Mouse (Mus musculus) kidney, embryonic 15.5 days (tissue): ENCODE measurements around the gene Galns. TPM values are rescaled to one million over a fixed set of nuclear protein-coding genes. Genes with fewer than 3 reads are reported as not detected.

Experiments
- ATAC-seq: fragments of 200-750 bp; cut with Nextera tagmentation; replicated peaks from 2 replicates; pipeline ENCODE4 v1.8.0; 2017; ENCODE audit warnings: moderate TSS enrichment; ENCODE audit not compliant: low FRiP score
- H3K27ac ChIP-seq: fragments of 300-500 bp; sonication (generic); 2 replicates; pipeline ENCODE4 v1.5.1; 2015; ENCODE audit warnings: mild to moderate bottlenecking, inconsistent platforms
- H3K27me3 ChIP-seq: fragments of 300-500 bp; sonication (generic); 2 replicates; pipeline ENCODE4 v1.6.1; 2015; ENCODE audit warnings: inconsistent platforms
- H3K36me3 ChIP-seq: fragments of 300-500 bp; sonication (generic); 2 replicates; pipeline ENCODE4 v1.6.1; 2015; ENCODE audit warnings: inconsistent platforms
- H3K4me1 ChIP-seq: fragments of 300-500 bp; sonication (generic); 2 replicates; pipeline ENCODE4 v1.6.1; 2015; ENCODE audit warnings: inconsistent platforms
- H3K4me2 ChIP-seq: fragments of 300-500 bp; sonication (generic); 2 replicates; pipeline ENCODE4 v1.6.1; 2015; ENCODE audit warnings: moderate library complexity, mild to moderate bottlenecking, inconsistent platforms
- H3K4me3 ChIP-seq: fragments of 300-500 bp; sonication (generic); replicated peaks from 2 replicates; pipeline ENCODE4 v1.5.1; 2015; ENCODE audit warnings: mild to moderate bottlenecking, inconsistent platforms
- H3K9ac ChIP-seq: fragments of 300-500 bp; sonication (generic); 2 replicates; pipeline ENCODE4 v1.6.1; 2015; ENCODE audit warnings: mild to moderate bottlenecking, inconsistent platforms
- H3K9me3 ChIP-seq: fragments of 300-500 bp; sonication (generic); replicated peaks from 2 replicates; pipeline ENCODE4 v1.6.1; 2016; ENCODE audit warnings: inconsistent platforms
- WGBS: fragments of 180-500 bp; shearing (Covaris S2); methylation state at CpG from one replicate; pipeline ENCODE4 v1.1.7; 2015; ENCODE audit warnings: mixed read lengths; 5-methylcytosine and 5-hydroxymethylcytosine counted together
- polyA plus RNA-seq: library from polyadenylated mRNA; unstranded; fragments of >200 nt; fragmentation: Nextera tagmentation; extraction: Ambion mirVana; gene quantifications from 2 replicates; pipeline ENCODE4 v1.2.1, GENCODE M21; 2015

Gene Galns
- polyA plus RNA-seq, 1 experiment from 2014 or later = 16.0 TPM

DNA sequence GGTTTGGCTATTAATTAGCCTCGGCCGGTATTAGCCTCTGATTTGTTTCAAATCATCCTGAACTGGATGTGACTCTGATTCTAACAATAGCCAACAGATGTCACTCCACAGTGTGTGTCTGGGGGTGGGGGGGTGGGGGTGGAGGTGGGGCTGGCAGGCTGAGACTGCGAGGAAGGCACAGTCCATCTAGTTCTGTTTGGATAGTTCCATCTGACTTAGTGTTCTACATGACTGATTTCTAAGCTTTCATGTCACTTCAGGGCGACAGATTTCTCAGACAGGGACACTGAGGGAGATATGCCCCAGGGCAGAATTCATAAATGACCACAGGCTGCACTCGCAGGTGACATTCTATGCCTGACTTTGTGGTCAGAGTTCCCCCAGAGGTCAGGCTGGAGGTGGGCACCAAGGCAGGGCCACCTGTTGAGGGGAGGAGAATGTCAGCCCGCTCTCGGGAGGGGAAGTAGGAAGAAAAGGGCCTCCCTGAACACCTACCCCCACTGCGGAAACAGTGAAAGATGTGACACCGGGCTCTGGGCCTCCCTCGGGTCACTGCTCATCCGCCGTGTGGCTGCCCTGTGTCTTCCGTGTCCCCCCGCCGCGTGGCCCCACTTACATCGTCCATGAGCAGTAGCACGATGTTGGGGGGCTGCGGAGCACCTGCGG lies 518 bp downstream of the Galns start:
- H3K4me2 ChIP-seq = peak overlapping the region; percentile 83
- no peaks in the 10 kb centered on the region for H3K9me3 ChIP-seq
- H3K9ac ChIP-seq = peak overlapping the region; percentile 53
- 2% methylated on average over 20 of the region's 20 CpGs for WGBS
- ATAC-seq = peak; percentile 66
- H3K4me3 ChIP-seq = peak overlapping the region; percentile 77
- H3K36me3 ChIP-seq = peaks cover 12% of the 10 kb centered on the region; the same call in 1 of the 2 replicates
- peaks cover 25% of the 10 kb centered on the region for H3K4me1 ChIP-seq
- H3K27ac ChIP-seq = peak overlapping the region; percentile 90
- H3K27me3 ChIP-seq = no peaks in the 10 kb centered on the region

DNA sequence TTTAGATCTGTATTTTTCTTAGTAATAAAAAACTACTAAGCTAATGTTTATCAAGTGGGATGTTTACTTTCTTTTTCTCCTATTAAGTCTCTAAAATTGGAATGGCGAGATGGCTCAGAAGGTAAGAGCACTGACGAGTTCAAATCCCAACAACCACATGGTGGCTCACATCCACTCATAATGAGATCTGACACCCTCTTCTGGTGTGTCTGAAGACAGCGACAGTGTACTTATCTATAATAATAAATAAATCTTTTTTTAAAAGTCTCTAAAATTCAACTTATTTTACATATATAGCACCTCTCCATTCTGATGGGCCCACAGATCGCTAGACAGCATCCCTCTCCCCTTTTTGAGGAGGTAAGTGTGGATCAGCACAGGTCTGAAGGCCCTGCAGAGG lies 1.1 kb downstream of the Galns start:
- peaks cover 10% of the 10 kb centered on the region; the same call in 1 of the 2 replicates for H3K36me3 ChIP-seq
- 57% methylated on average over 4 of the region's 4 CpGs for WGBS
- H3K9me3 ChIP-seq = no peaks in the 10 kb centered on the region
- peak overlapping the region; percentile 75; the same call in 1 of the 2 replicates for H3K27ac ChIP-seq
- H3K4me2 ChIP-seq = peak overlapping the region; percentile 83
- no peak for ATAC-seq
- H3K4me1 ChIP-seq = peaks cover 24% of the 10 kb centered on the region
- no peaks in the 10 kb centered on the region for H3K27me3 ChIP-seq
- H3K4me3 ChIP-seq = peak overlapping the region; percentile 77
- no peak overlapping the region for H3K9ac ChIP-seq

DNA sequence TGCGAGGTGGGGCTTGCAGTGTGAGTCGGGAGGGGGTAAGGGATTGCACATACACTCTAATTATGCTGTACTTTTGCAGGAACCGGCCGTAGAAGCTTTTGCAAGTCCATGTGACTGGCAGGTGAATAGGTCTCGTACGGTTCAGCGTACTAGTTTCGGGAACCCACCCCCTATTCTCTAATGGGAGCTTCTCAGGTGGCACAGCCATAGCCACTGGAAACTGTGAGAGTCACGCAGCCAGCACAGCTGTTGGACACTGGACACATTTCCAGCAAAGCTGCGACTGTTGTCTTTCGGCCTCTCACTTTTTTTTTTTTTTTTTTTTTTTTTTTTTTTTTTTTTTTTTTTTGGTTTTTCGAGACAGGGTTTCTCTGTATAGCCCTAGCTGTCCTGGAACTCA lies 4.5 kb downstream of the Galns start:
- Histone ChIP-seq H3K9me3 (no peaks in the 10 kb centered on the region), H3K4me3 (no peak overlapping the region), H3K36me3 (peaks cover 6% of the 10 kb centered on the region; the same call in 1 of the 2 replicates), H3K4me2 (no peak overlapping the region), H3K27me3 (no peaks in the 10 kb centered on the region), H3K9ac (no peak overlapping the region), H3K4me1 (peaks cover 14% of the 10 kb centered on the region), H3K27ac (no peak overlapping the region)
- ATAC-seq = no peak
- 82% methylated on average over 11 of the region's 12 CpGs for WGBS

DNA sequence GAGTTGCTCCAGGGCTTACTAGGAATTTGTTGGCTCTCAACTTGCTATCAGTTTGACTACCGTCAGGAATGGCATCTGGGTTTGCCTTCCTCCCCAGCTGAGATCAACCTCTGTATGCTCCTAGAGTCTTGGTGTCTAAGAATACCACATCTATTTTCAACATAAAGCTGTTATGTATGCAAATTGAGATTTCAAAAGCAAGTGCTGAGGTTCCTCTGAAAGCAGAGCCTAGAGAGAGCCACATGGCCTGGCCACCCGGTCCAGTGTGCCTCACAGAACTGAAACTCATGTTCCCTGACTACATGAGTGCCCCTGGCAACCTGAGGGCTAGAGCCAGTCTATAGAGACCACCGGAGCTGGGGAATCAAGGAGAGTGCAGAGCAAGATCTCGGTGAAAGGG lies 5.9 kb downstream of the Galns start:
- peaks cover 8% of the 10 kb centered on the region for H3K4me1 ChIP-seq
- peaks cover 7% of the 10 kb centered on the region; the same call in 1 of the 2 replicates for H3K36me3 ChIP-seq
- no peak overlapping the region for H3K4me3 ChIP-seq
- no peaks in the 10 kb centered on the region for H3K9me3 ChIP-seq
- no peak overlapping the region for H3K9ac ChIP-seq
- WGBS = 69% methylated on average over 4 of the region's 4 CpGs
- H3K4me2 ChIP-seq = no peak overlapping the region
- no peaks in the 10 kb centered on the region for H3K27me3 ChIP-seq
- no peak overlapping the region for H3K27ac ChIP-seq
- no peak for ATAC-seq

DNA sequence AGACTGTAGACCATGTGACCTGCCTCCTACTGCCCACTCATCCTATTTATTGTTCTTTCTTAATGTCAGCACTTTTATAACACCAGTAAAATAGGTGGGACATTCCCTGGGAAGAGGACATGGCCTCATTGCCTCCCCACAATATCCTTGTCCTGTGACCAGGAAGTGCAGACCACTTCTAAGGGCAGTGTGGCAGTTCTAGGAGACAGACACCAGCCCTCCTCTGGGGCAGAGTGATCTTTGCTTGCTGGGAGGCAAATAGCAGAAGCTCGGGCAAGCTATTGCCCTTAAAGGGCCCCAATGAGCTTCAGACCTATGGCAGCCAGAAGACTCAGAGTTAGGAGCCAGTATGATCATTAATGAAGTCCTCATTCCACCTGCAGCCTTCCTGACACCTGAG lies 6.6 kb downstream of the Galns start:
- H3K4me1 ChIP-seq = 0 out of 2 replicates have a peak, but pooled peaks cover 3% of the 10 kb centered on the region
- ATAC-seq = no peak
- H3K9ac ChIP-seq = no peak overlapping the region
- 29% methylated on average over 1 of the region's 1 CpGs for WGBS
- no peaks in the 10 kb centered on the region for H3K27me3 ChIP-seq
- H3K36me3 ChIP-seq = peaks cover 11% of the 10 kb centered on the region; the same call in 1 of the 2 replicates
- no peak overlapping the region for H3K4me2 ChIP-seq
- no peak overlapping the region for H3K27ac ChIP-seq
- no peaks in the 10 kb centered on the region for H3K9me3 ChIP-seq
- H3K4me3 ChIP-seq = no peak overlapping the region

DNA sequence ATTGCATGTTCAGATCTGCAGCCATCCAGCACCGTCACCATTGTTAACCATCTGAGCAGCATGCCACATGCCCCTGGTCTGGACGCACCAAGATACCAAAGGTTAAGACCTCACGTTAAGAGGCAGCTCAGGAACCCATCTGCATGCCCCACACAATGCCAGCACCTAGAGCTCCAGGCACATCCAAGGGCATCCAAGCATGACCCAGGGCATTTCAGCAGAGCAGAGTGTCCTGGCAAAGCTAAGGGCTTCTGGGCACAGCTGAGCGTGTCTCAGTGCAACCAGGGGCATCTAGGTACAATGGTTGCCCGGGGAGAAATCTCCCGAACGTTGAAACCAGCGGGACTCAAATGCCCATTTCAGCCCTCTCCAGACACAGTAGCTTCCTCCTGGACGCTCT lies 10.6 kb downstream of the Galns start:
- Histone ChIP-seq H3K27me3 (no peaks in the 10 kb centered on the region), H3K4me2 (no peak overlapping the region), H3K9me3 (no peaks in the 10 kb centered on the region), H3K4me3 (no peak overlapping the region), H3K27ac (no peak overlapping the region), H3K36me3 (peaks cover 28% of the 10 kb centered on the region), H3K4me1 (0 out of 2 replicates have a peak, but pooled peaks cover 3% of the 10 kb centered on the region), H3K9ac (no peak overlapping the region)
- 85% methylated on average over 9 of the region's 9 CpGs for WGBS
- no peak for ATAC-seq

DNA sequence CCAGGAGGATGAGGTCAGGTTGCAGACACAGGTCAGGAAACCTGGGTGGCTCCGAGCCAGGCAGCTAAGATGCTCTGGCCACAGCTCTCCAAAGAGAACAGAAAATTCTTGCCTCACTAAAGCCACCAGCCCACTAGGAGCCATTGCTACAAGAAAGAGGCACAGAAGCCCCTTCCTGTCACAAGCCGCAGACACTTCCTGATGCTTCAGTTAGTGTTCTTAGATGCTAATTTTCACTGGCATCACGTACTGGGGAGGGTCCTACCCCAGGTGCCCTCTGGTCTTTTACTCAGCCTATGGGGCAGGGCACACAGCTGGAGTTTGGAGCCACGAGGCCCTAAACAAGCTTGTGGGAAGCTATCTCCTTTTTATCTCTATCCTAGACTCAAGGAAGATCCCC lies 15.2 kb downstream of the Galns start:
- Histone ChIP-seq H3K27me3 (no peaks in the 10 kb centered on the region), H3K9ac (no peak overlapping the region), H3K4me1 (peaks cover 4% of the 10 kb centered on the region; the same call in 1 of the 2 replicates), H3K4me2 (no peak overlapping the region), H3K4me3 (no peak overlapping the region), H3K27ac (no peak overlapping the region), H3K36me3 (peaks cover 25% of the 10 kb centered on the region), H3K9me3 (no peaks in the 10 kb centered on the region)
- no peak for ATAC-seq
- WGBS = 56% methylated on average over 4 of the region's 4 CpGs

DNA sequence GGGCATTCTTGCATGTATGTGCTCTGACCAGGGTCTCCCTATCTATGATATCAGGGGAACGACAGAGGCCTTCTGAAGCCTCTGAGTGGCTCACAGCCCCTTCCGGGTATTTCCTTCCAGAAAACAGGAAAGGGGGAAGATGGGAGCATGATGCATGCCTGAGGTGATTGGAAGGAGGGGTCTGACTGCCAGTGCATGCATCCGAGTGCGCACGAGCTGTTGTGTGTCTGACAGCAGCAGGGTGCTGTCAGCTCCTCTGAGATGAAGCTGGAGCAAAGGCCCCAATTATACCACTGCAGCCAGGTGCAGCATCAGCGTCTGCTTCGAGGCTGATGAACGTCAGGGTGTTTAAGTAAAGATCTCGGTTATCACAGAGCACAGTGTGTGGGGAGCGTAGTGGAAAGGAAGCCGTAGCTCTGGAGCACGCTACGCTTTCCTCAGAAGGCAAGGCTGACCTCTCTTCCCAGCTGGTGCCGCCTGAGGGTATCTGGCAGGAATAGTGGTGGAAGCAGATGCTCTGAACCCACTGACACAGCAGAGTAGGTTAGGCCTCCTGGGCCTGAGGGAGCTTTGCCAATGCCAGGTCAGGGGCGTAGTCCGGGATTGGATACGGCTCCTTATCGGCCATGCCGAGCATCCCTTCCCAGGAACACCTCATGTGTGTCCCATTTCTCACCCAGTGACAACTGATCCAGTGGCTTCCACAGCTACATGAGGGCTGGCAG lies 17.3 kb downstream of the Galns start:
- WGBS = 78% methylated on average over 19 of the region's 19 CpGs
- H3K9ac ChIP-seq = no peak overlapping the region
- ATAC-seq = no peak

DNA sequence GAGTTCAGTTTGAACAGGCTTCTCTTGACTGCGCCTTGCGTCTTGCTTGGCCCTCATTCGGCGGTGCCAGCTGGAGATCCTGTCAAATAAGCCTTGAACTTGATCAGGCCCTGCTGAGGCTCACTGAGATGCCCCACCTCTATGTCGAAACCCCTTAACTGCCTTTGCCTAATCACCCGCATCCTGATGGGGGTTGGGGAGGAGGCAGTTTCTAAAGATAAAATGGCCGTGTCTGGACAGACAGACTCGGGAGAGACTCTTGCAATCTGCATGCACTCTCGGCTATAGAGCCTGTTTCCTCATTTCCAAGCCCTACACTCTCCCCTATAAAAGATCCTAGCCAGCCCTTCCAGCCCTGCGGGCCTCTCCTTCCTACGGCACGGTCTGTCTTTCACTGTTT lies 18.0 kb downstream of the Galns start:
- Histone ChIP-seq H3K4me2 (no peak overlapping the region), H3K4me3 (no peak overlapping the region), H3K9me3 (no peaks in the 10 kb centered on the region), H3K27ac (no peak overlapping the region), H3K27me3 (no peaks in the 10 kb centered on the region), H3K36me3 (peaks cover 12% of the 10 kb centered on the region), H3K9ac (no peak overlapping the region), H3K4me1 (peaks cover 4% of the 10 kb centered on the region; the same call in 1 of the 2 replicates)
- no peak for ATAC-seq
- WGBS = 53% methylated on average over 12 of the region's 12 CpGs

More for the DNA sequence above, 17.3 kb downstream of the Galns start:
- H3K27ac ChIP-seq = no peak overlapping the region
- H3K4me3 ChIP-seq = no peak overlapping the region
- no peaks in the 10 kb centered on the region for H3K9me3 ChIP-seq
- peaks cover 4% of the 10 kb centered on the region; the same call in 1 of the 2 replicates for H3K4me1 ChIP-seq
- no peak overlapping the region for H3K4me2 ChIP-seq
- H3K27me3 ChIP-seq = no peaks in the 10 kb centered on the region
- H3K36me3 ChIP-seq = peaks cover 18% of the 10 kb centered on the region

DNA sequence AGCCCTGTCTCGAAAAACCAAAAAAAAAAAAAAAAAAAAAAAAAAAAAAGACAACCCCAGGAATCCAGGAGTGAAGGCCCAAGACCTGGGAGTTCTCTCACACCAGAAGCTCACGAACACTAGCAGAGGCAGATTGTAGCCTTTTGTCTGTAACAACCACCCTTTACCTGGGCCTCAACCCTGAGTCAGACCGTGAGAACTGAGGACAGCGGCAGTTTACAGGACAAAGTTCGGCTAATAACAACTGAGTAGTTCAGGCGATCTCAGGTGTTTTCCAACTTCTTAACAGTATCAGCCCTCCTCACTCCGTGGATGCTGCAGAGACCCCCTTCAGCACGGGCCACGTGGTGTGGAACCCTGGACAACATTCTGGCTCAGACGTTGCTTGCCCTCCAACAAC lies 24.5 kb downstream of the Galns start:
- no peak overlapping the region for H3K9ac ChIP-seq
- 81% methylated on average over 10 of the region's 10 CpGs for WGBS
- no peak overlapping the region for H3K4me3 ChIP-seq
- H3K4me1 ChIP-seq = peaks cover 28% of the 10 kb centered on the region
- no peak overlapping the region for H3K27ac ChIP-seq
- H3K4me2 ChIP-seq = no peak overlapping the region
- no peaks in the 10 kb centered on the region for H3K27me3 ChIP-seq
- no peak for ATAC-seq
- H3K9me3 ChIP-seq = no peaks in the 10 kb centered on the region
- H3K36me3 ChIP-seq = no peaks in the 10 kb centered on the region

DNA sequence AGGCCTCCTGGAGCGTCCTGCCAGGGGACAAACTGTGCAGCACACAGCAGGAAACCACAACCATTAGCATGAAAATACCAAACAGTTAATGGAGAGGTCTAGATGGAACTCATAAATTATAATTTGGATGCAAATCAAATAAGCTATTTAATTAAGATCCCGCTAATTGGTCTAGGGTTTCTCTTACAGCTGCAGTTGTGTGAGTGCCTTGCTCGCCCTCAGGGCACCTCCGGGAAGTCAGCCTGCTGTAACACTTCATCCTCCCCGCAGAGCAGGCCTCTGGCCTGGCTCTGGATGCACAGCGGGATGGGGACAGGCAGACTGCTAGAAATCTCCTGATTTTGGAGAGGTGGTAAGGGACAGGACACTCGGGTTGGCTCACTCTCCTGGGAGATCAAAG lies 25.1 kb downstream of the Galns start:
- 53% methylated on average over 7 of the region's 7 CpGs for WGBS
- Histone ChIP-seq H3K9ac (no peak overlapping the region), H3K4me2 (no peak overlapping the region), H3K27ac (no peak overlapping the region), H3K36me3 (no peaks in the 10 kb centered on the region), H3K4me1 (peaks cover 28% of the 10 kb centered on the region), H3K27me3 (no peaks in the 10 kb centered on the region), H3K9me3 (no peaks in the 10 kb centered on the region), H3K4me3 (no peak overlapping the region)
- no peak for ATAC-seq

DNA sequence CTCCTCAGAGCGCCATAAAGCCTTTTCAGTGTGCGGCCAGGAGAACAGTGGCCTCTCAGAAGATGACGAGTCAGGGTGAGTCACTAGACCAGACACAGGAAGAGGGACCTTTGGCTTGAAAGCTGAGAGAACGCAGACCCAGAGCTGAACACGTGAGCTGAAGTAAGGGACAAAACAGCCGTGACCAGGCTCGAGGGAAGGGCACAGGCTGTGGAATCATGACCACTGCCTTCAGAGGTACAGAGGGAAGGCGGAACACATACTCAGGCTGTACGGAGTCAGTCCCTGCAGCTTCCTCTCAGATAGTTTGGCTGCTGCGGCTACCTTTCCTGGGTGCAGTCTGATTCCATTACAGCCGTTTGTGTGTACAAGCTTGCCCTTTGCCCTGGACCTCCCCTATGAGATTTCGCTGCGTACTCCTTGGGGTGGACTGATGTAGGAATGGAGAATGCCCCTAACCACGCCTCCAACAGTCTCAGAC lies 25.8 kb downstream of the Galns start:
- peaks cover 31% of the 10 kb centered on the region for H3K4me1 ChIP-seq
- H3K9me3 ChIP-seq = no peaks in the 10 kb centered on the region
- 33% methylated on average over 14 of the region's 14 CpGs for WGBS
- no peak overlapping the region for H3K9ac ChIP-seq
- no peaks in the 10 kb centered on the region for H3K27me3 ChIP-seq
- ATAC-seq = no peak; the same call in 1 of the 2 replicates
- H3K36me3 ChIP-seq = no peaks in the 10 kb centered on the region
- H3K4me2 ChIP-seq = no peak overlapping the region
- H3K4me3 ChIP-seq = no peak overlapping the region
- H3K27ac ChIP-seq = no peak overlapping the region
